Mouse (Mus musculus): ENCODE data around the gene AI413582.

The AI413582 gene

DNA sequence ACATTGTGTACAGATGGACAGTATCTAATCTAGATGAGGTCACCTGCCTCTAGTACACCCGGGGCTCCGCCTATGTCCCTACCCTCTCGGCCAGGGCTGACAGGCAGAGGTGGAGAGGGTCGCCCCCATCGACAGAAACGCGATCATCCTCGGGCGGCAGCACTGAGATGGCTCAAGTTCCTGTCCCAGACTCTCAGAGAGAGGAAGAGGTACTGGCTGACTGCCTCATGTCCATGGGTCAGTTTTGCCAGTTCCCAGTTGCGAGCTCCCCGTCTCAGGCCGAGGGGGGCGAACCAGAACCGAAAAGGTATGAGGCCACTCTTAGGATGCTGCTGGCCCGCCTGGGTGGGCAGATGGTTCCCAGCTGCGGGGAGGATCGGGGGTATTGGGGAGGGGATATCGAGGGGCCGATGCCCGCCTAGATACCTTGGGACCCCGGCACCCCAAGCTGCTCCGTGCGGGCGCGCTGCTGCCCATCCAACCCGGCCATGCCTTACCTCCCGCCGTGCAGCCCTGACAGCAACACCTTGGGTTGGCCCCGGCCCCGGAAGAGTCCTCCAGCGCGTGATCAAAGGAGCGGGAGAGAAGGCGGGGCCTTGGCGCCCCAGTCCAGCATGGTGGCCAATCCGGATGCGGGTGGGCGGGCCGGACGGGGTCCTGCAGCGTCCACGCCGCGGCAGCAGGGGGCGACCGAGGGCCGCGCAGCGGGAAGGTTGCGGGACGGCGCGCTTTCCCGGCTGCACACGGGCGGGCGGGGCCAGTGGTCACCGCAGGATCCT, at the start of gene AI413582:
Gene AI413582 (minus strand): TSS at position 594 of the 779 bp plus-strand sequence.
- DNase-seq (ENCODE audit: low spot score), result peak; percentile 91

DNA sequence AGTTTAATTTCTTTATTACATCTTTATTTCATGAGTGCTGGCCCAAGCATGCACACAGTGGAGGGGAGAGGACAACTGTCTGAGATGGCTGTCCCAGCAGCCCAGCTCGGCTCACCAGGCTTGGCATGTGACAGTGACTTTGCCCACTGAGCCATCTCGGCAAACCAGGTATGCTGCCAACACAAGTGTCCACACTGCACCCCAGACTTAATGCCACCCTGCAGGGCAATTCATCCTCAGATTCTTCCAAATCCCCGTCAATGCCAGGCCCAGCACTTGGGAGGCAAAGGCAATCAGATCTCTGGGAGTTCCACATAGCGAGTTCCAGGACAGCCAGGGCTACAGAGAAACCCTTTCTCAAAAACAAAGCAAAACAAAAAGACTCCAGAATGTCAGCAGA, 47.5 kb upstream of the AI413582 start:
- no peak for DNase-seq (ENCODE audit: low spot score)

DNA sequence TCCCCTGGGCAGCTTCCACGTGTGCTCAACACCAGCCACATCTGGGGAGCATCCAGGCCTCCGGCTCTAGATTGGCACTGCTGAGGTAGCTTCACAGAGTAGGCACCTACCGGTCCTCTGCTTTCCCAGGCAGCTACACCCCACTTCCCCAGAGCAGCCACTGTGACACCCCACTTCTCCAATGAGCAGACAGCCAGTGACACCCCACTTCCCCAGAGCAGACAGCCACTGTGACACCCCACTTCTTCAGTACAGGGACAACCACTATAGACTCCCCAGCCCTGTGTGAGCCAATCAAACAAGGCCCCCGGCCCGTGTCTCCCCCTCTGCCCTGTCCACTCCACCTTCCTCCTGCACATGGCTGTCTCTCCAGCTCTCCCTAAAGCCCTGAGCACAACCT, 46.4 kb upstream of the AI413582 start:
- DNase-seq (ENCODE audit: low spot score), result no peak

DNA sequence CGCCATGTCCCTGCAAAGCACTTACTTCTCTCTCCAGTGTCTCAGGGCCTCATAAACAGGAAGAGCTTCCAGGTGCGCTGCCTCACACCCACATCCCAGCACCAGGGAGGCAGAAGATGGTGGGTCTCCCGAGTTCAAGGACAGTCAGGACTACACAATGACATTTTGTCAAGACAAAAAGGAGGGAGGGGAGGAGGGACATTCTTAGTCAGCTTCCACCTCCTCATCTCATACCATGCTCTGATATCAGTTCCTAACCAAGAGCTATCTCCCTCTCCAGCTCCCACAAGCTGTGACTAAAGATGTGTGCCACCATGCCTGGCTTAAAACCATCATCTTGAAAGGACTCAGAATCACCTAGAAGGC, 45.9 kb upstream of the AI413582 start:
- no peak for DNase-seq (ENCODE audit: low spot score)

DNA sequence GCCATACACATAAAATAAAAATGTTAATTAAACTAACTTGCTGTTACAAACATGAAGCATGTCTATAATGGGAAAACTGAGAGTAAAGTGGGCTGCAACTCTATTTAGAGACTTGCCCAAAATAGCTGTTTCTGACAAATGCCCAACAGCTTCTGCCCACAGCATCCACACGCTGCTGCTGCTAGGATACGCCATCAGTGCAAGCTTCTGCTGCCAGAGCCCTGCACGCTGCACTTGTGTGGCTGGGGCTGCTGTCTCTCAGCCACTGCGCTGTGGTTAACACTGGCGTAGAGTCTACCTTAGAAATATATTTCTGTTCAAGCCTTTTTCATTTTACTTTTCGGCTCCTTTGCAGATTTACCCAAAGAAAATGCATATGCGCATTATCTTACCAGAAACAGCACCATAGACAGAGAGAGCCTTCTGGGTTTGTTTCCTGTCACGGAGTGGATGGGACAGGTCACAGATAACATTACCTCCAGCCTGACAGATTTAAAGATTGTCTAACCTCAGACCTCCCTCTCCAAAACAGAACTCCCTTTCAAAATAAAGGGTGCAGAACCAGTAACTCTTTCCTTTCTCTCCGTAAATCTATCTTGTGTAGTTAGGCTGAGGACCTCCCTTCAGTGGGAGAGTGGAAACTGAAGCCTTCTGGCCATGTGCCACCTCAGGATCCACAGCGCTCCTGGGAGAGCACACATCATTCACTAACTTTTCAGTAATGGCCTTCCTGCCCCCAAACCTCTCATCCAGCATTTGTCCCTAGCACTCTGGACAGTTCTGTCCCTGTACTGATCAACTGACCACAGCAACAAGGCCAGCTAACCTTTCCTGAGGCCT, 45.3 kb upstream of the AI413582 start:
- DNase-seq (ENCODE audit: low spot score), result no peak

DNA sequence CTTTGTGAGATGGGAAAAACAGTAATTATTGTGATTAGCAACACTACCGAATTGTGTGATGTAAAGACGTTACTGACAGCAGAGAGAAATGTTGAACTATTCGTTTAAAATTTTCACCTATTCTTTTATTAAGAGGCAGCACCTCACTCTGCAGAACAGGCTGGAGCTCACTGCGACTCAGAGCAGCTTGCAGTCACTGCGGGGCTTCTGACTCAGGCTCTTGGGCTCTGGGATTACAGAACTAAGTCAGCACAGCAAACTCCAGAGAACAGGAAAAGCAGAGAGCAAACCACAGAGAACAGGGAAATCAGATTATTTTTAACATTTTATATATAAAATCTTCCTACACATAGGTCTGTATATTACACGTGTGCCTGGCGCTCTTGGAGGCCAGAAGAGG, 44.0 kb upstream of the AI413582 start:
- no peak for DNase-seq (ENCODE audit: low spot score)

DNA sequence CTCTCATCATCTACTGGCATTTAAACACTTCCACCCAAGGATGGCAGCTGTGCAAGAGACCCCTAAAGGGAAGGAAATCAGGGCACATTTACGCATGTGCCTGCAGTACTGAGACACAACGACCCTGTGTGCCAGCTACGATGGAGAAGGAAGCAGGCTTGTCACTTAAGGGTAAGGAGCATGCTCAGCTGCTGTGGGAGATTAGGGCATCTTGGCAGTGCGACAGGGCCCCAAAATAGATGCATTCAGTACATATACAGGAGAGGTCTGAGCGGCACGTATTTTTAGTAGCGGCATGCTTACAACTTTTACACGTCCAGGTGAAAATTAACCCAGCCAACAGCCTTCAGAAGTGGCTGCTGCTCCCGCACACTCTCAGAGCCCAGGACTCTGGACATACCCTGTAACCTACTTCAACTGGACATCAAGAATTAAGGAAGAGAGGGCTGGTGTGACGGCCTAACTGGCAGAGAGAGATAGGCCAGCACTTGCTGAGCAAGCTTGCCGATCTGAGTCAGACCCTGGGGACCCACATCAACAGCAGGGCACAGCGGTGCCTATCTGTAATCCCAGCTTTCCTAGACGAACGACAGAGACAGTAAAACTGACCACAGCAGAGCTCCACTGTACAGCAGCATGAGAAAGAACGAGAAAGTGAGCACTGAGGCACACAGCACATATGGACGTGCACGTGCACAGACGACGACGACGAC, 38.1 kb upstream of the AI413582 start:
- no peak for DNase-seq (ENCODE audit: low spot score)

DNA sequence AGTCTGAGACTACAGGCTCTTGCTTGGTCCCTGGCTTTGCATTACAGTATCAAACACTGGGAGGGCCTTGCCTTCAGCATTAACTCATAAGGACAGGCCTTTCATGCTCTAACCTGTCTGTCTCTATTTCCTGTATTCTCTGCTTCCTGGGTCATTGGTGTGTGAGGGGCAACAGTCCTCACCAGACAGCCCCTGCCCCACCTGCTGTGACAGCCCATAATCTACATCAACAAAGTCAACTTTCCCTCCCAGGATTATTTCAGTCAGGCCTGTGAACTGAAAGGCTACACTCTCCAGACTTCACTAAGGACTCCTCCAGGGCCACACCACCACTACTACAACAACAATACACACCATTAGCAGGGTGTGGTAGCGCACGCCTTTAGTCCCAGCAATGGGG, 37.5 kb upstream of the AI413582 start:
- DNase-seq (ENCODE audit: low spot score), result no peak

DNA sequence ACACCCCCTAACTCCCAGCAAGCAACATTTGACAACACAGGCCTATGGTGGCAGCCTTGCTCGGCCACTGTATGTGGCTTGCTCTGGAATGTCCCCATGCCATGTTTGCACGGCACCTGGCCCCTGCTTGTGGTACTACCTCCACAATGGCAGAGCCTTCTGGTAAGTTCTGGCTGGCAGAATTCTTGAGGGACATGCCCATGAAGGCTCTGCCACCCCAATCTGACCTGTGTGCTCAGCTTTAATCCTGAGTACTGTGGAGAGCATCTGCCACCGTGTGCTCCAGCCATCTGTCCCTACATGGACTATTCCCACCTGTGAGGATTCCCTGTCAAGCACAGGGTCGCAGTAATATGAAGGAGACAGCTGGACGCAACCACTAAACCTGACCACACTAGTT, 35.3 kb upstream of the AI413582 start:
- no peak for DNase-seq (ENCODE audit: low spot score)

DNA sequence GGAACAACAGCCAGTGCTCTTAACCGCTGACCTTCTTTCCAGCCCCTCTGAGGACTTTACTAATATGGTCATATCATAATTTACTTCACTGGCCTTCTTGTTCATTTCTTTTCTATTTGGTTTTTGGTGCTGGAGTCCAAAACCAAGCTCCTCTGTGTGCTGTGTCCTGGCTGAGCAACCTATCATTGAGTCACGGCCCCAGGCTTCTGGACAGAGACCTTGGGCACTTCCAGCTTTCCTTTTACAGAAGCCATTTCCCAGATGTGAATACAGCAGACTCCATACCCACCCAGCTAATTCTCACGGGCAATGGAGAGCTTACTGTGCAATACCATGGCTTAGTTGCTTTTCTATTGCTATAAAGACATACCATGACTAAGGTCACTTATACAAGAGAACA, 34.7 kb upstream of the AI413582 start:
- DNase-seq (ENCODE audit: low spot score), result no peak

DNA sequence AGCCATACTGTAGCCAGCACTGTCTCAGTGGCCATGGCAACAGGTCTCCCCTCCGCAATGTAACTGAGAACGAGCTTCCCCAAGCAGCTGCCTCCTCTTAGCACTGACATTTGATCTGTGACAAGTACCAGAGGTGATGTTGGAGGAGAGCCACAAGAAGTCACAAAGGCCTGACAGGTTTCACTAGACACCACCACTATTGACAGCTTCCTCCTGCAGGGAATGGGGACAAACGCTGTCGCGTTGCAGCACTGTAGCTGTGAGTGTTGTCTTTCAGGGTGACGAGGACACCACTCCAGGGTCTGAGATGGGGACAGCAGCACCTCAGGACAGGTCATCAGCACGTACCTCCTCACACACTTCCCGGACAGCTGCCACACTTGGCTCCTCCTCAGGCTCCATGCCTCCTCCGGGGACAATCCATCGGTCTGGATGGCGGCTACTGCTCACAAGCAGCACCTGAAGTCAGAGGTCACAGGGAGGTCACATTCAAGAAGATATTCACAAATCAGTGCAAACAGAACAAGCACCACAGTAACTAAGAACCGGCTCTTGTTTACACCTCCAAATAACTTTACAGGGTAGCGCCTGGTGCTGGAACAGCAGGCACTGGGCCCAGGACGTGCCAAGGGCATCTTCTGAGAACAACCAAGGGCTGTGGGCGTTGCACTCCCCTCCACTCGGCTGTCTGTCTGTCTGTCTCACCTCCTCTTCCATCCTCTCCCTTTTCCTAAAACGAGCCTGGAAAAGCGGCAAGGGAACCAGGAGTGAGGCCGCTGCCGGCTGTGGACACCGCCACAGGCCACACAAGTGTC, 31.0 kb upstream of the AI413582 start:
- no peak for DNase-seq (ENCODE audit: low spot score)

DNA sequence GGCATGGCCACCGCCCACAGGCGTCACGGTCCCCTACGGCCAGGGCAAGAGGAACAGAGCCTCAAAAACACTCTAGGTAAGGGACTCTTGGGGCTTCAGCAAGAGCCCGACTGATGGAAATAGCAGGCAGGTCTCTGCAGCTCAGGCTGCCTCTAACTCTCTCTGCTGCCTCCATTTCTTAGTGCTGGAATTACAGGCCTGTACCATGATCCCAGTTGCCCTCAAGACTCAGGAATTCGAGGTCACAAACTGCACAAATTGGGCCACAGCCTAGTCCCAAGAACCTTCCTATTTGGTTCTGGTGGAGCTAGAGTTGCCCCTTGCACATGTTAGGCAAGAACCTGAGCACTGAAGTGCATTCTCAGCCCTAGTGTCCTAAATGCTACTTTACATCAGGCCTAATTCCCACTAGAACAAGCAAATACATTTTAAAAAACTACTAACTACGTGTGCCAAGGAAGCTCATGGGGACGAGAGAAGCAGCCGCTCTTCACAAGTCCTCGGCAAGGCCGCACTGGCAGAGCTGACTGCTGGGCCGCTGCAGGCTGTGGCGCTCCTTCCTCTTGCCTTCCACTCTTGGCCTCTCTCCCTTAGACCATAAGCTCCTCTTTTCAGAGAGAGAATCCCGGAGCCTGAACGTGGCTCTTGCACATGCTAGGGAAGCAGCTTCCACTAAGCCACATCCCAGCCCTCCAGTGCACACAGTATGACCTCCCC, 30.3 kb upstream of the AI413582 start:
- no peak for DNase-seq (ENCODE audit: low spot score)

DNA sequence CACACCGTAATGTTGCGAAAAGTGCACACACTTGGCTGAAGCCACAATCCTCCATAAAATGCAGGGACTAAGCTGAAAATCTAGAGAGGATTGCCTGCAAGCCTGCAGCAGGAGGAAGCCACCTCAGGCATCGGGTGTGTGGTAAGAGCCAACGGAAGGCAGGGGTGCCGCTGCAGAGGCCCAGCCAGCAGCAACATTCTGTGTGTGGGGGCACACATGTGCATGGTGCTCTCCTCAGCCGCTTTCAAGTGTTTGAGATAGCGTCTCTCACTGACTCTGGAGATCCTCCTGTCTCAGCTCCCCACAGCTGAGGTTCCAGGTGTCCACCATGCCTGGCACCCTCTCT, 27.0 kb upstream of the AI413582 start:
- no peak for DNase-seq (ENCODE audit: low spot score)

DNA sequence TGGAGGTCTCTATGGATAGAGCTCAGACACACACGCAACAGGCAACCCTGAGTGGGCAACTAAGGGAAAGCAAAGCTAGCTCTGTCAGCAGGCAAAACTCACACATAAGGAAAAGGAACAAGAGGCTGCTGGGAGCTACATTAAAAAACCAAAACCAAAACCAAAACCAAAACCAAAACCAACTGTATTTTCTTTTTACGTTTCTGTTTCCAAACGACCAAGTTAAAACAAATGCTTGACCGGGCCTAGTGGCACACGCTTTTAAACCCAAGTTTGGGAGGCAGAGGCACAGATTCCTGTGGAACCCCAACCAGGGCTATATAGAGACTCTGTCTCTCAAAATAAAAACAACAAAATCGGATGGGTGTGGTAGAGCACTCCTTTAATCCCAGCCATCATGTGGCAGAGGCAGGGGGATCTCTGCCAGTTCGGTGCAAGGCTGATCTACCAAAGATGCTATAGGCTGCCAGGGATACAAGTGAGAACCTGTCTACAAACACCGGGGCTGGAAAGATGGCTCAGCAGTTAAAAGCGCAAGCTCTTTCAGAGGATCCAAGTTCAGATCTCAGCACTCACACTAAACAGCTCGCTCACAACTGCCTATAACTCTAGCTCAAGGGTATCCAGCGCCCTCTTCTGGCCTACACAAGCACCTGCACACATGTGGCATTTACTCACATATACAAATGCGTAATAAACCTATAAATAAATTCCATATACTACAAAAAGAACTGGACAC, 26.4 kb upstream of the AI413582 start:
- DNase-seq (ENCODE audit: low spot score), result no peak

DNA sequence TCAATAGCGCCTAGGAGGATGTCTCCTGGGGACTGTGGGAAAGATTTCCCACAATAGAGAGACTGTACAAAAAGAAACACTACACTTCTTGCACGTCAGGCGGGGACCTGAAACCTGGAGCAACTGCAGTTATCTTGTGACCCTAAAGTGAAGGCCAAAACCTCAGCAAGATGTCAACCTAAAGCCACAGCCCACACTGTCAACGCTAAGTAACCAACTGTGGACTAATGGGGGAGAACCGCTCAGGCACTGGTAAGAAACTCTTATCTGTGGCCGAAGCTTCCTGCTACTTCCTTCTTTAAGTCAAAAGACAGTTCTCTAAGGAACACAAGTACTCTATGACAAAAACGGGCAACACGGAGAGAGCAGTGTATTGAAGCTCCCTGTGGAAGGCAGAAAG, 22.7 kb upstream of the AI413582 start:
- DNase-seq (ENCODE audit: low spot score), result no peak

DNA sequence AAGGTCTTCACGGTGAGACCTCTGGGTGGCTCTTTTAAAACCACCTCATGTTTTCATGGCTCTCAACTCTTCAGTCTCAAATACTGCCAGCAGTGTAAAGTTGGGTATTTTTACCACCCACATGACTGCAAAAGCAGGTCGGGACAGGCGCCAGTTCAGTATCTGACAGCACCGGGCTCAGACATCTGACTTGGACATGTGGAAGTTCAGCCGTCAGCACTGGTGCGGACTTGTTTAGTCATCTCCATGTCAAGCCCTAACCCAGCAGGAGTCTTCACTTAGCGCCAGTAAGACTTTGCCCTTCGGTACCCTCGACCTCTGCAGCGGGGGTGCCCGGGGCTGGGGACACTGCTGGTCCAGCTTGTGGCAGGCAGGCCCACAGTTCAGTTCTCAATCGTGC, 21.7 kb upstream of the AI413582 start:
- no peak for DNase-seq (ENCODE audit: low spot score)

DNA sequence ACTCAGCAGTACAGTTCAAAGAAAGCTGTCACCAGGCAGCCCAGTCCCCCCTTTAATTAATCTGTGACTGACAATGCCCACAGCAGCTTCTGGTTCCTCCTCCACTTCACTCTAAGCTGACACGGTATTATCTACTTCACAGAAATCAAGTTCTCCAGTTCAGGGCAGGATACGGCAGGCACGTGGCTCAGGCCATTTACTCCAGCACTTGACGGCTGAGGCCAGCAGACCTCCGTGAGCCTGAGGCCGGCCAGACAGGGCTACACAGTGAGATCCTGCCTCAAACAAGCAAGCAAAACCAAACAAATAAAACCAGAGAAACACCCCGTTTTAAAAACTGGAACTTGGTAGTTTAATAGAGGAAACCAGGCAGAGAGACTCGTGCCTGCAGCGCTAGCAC, 21.1 kb upstream of the AI413582 start:
- no peak for DNase-seq (ENCODE audit: low spot score)

DNA sequence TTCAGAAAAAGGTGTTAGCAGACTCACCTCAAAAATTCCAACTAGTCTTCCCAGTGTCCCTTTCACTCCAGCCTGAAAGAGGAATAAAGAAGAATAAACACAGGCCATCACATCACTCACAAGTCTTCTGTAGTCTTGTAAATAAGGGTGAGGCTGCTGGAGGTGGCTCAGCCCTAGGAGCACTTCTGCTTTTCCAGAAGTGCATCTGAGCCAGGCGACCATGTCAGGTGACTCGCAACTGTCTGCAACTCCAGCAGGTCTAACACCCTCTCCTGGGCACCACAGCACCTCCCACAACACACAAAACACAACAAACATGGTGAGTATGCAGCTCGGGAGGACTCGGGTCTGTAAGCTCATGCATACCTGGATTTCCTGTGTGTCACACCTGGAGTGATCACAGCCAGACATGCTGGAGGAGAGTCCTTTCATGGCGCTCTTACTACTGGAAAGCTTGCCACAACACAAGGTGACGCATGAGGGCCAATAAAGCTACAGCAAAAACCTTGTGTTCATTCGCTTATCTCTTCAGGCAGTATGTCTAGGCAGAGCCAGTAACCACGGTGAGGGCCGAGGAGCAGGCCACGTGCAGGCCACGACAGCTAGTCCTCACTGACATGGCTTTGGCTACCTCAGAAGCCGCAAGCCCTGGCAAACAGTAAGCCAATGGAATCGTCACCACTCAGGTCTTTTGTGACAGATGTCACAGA, 17.8 kb upstream of the AI413582 start:
- DNase-seq (ENCODE audit: low spot score), result no peak

DNA sequence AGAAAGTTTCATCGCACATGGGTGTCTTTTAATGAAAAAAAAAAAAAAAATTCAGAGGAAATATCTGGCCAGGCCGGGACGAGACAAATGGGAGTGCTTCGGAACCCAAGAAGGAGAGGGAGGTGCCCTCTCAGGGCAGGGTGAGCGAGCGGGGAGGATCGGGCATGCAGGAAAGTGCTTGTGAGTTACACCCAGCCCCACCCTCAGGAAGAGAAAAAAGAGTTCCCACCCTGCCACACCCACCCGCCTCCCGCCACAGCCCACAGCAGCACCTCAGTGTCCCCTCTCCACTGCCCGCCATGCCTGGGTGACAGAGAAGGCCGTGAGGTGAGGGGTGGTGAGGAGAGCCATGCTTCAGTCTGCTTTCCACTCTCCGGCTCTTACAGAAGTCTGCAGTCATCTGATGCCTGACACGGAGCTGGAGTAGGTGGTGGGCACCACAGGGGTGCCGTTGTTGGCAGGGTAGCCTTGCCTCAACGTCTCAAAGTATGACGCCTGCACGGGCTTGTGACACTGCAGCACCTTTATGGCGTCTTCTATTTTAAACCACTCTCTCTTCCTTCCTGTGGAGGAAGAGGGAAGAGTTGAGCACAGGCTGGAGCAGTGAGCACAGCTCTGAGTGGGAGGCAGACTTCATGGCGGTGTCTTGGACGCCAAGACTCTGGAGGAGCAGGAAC, 15.0 kb upstream of the AI413582 start:
- DNase-seq (ENCODE audit: low spot score), result no peak

DNA sequence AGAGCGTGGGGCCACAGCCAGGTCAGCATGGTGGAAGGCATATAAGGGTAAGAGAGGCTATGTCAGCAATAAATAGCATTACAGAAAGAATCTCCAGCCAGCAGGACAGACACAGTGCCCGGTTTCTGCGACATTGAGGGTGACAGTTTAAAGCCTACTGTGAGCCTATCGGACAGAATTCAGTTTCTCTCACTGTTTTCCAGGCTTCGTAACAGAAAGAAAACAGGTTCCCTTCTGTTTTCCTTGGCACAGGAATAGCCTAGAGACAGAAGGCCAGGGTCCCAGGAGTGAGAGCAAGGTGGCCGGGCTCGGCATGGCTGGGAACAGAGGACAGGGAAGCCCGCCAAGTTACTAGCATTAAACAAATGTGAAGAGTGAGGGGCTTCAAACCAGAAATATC, 14.3 kb upstream of the AI413582 start:
- no peak for DNase-seq (ENCODE audit: low spot score)
